Mouse (Mus musculus) heart, postnatal 0 days (tissue): ENCODE data around the gene Clec4g.

Experiments
- CTCF ChIP-seq: IDR thresholded peaks from 2 replicates; pipeline ENCODE4 v1.5.1; 2016; ENCODE audit warnings: antibody characterized with exemption, control low read depth, low read depth
- EP300 ChIP-seq: IDR thresholded peaks from 2 replicates; pipeline ENCODE4 v1.6.1; 2016; ENCODE audit warnings: antibody characterized with exemption, low read depth

- TF ChIP-seq CTCF (no peak), EP300 (no peak)
Observed at GRCm38 (mm10) chr8:3701491-3701890, 19.0 kb downstream of the Clec4g start.
